Mouse (Mus musculus): Measurements from ENCODE around the gene Ksr1.

Ksr1 gene

DNA sequence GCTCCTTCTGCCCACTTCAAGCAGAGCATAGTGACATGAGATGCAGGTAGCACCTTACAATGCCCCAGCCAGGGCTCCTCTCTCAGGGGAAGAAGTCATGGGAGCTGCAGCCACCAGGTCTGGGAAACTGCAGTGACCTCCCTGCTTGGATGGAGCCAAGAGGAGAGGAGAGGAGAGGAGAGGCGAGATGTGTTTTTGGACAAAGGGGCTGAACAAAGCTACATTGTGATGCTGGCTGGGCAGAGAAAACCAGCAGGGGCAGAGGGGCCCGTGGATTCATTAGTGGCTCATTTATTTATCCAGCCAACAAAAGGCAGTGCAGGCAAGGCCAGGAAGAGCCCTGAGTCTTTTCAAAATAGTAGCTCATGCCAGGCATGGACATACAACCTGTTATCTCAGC is 50.5 kb downstream of the Ksr1 start:
- CTCF ChIA-PET, result no interaction called here

GRCm38 (mm10) chr11:79094727-79095126 is 51.5 kb downstream of the Ksr1 start:
- CTCF ChIA-PET, result interaction anchor here (0.5 to 0.6 kb wide), 2 partner anchors 154 to 372 kb away, joined by 5 to 8 read pairs; no protein-coding TSS in a partner anchor

DNA sequence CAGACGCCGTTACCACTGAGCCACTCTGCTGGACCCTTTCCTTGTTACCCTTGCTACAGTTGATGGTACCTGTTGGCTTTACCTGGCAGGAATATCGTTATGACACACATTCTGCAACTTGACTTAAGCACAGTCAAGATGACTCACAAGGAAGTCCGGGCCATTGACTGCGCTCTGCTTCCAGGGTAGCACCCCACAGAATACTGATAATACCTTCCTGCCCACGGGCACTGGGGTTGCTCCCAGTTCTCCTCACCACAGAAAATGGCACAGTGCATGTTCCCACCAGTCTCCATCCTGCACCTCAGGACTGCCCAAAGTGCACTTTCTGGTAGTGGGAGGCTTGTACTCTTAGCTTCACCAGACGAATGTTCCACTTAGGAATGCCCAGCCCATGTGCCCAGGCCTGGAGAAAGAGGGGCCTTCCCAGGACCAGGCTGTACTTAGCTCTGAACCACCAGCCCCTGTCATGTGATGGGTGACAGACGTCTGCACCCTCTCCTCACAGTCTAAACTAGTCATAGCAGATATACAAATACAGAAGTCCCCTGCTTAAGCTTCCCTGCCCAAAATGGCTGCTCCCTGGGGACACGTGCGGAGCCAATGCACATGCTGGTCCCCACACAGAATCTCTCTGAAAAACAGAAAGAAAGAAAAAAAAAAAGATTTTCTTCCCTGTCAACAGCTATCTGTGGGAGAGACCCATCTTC is 52.1 kb downstream of the Ksr1 start:
- CTCF ChIA-PET, result interaction anchor here (0.5 to 0.6 kb wide), 2 partner anchors 154 to 373 kb away, joined by 5 to 8 read pairs; no protein-coding TSS in a partner anchor

- CTCF ChIA-PET, result no interaction called here
Observed at GRCm38 (mm10) chr11:79093386-79093906, 52.8 kb downstream of the Ksr1 start.

DNA sequence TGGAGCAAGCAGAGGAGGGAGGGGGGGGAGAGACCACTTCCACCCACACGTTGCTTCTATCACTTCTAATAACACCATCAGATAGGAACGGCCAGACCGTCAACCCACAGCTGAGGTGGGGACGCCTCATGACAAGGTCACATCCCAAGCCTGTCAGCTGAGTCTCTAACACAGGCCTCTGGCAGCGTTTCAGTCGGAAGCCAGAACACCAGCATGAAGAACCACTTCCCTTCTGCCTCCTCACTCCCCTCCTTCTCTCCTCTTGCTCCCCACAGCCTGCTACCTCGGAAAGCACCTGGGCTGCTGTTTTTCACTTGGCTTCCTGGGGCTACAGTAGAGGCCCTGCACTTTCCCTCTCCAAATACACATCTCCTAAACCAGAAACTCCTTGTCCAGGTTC is 53.4 kb downstream of the Ksr1 start:
- CTCF ChIA-PET, result no interaction called here

- CTCF ChIA-PET, result interaction anchor here (1.2 kb wide), 1 partner anchor 11 kb away, joined by 3 read pairs; no protein-coding TSS in a partner anchor
Observed at GRCm38 (mm10) chr11:79092245-79092644, 54.0 kb downstream of the Ksr1 start.

GRCm38 (mm10) chr11:79089756-79090155 is 56.5 kb downstream of the Ksr1 start:
- CTCF ChIA-PET, result no interaction called here

DNA sequence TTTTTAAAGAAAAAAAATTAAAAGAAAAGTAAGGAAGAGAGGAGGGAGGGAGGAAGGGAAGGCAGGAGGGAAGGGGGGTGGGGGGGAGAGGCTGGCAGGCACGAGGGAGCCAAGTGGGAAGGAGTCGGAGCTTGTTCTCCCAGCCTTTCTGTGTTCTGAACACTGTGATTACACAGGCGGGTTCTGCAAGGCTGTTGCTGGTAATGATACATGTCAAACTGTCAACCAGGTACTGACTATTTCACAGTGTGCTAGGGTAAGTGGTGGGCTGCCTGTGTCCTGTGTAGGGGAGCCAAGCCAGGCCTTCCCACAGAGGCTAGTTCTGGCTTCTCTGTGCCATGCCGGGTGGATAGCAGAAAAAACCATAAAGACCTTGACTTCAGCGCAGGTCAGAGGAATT is 57.2 kb downstream of the Ksr1 start:
- CTCF ChIA-PET, result interaction anchor here (0.6 kb wide), 1 partner anchor 79 kb away, joined by 3 read pairs; no protein-coding TSS in a partner anchor

- CTCF ChIA-PET, result interaction anchor here (0.6 to 0.7 kb wide), 2 partner anchors 46 to 208 kb away, joined by 5 to 10 read pairs; no protein-coding TSS in a partner anchor
Observed at GRCm38 (mm10) chr11:79088325-79088724, 57.9 kb downstream of the Ksr1 start.

DNA sequence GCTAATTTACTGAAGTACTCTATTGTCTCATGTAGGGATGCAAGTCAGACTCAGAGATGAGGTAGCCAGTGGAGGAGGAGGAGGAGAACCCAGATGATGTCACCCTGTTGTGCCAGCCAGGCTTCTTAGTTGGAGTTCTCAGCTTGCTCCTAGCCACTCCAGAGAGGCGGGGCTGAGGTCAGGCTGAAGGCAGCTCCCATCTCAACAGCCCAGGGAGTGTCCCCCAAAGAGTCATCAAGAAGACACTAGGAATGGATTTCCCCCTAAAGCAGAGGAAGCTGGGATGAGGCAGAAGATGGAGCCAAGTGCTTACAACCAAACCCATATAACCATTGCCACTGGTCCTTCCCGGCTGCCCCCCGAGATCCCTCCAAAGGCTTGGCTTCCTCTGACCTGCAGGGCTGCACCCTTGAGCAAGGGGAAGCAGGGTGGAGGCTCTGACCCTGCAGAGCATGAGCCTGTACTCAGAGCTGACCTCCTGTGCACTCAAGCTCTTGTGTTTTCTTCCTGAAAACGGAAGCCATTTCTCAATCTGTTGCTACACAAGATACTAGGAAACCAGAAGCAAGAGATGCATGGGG is 58.4 kb downstream of the Ksr1 start:
- CTCF ChIA-PET, result interaction anchor here (0.6 to 0.7 kb wide), 2 partner anchors 18 to 208 kb away, joined by 3 to 10 read pairs; no protein-coding TSS in a partner anchor

GRCm38 (mm10) chr11:79086787-79087186 is 59.4 kb downstream of the Ksr1 start:
- CTCF ChIA-PET, result no interaction called here

- CTCF ChIA-PET, result interaction anchor here (0.8 kb wide), 1 partner anchor 10 kb away, joined by 6 read pairs; no protein-coding TSS in a partner anchor
Observed at GRCm38 (mm10) chr11:79085059-79085458, 61.1 kb downstream of the Ksr1 start.

GRCm38 (mm10) chr11:79083018-79083441 is 63.2 kb downstream of the Ksr1 start:
- CTCF ChIA-PET, result no interaction called here

- CTCF ChIA-PET, result no interaction called here
Observed at GRCm38 (mm10) chr11:79080965-79081891, 65.0 kb downstream of the Ksr1 start.

GRCm38 (mm10) chr11:79080081-79080480 is 66.1 kb downstream of the Ksr1 start:
- CTCF ChIA-PET, result interaction anchor here (0.6 kb wide), 1 partner anchor 58 kb away, joined by 9 read pairs; no protein-coding TSS in a partner anchor

DNA sequence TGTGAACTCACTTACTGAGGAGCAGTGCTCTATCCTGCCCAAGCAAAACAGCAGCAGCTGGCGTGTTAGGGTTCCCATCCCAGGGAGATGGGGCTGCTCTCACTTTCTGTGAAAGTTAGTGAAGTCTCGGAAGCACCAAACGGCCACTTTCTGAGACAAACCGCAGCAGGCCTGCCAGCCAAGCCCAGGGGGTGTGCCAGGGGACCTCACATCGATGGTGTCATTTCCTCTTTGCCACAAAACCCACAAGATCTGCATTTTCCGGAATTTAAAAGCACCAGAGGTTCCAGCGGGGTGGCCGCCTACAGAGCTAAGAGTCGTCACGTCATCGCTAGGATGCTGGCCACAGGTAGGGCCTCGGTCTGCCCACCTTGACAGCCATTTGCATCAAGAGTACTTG is 69.7 kb downstream of the Ksr1 start:
- CTCF ChIA-PET, result interaction anchor here (0.5 to 1.1 kb wide), 2 partner anchors 8 to 313 kb away, joined by 3 to 4 read pairs; no protein-coding TSS in a partner anchor

DNA sequence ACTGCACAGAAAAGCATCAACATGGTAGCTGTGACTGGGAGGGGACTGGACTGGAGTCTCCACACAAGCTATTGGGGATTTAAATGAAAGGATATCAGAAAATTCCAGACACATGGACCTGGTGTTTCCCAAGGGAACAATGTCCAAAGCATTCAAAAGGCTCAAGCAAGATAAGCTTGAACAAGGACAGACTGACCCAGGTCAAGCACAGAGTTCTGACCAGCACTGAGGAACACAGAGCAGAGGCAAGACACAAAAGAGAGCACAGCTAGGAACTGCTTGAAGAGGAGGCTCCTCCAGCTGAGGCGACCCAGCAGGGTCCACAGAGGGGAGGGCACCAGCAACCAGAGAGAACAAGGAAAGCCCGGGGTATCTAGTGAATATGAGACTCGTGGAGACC is 71.2 kb downstream of the Ksr1 start:
- CTCF ChIA-PET, result interaction anchor here (0.5 to 1.1 kb wide), 3 partner anchors 9 to 1269 kb away, joined by 3 to 6 read pairs (median 3); no protein-coding TSS in a partner anchor

GRCm38 (mm10) chr11:79074611-79075010 is 71.6 kb downstream of the Ksr1 start:
- CTCF ChIA-PET, result interaction anchor here (0.5 to 0.6 kb wide), 3 partner anchors 11 to 1269 kb away, joined by 3 to 9 read pairs (median 6); no protein-coding TSS in a partner anchor

DNA sequence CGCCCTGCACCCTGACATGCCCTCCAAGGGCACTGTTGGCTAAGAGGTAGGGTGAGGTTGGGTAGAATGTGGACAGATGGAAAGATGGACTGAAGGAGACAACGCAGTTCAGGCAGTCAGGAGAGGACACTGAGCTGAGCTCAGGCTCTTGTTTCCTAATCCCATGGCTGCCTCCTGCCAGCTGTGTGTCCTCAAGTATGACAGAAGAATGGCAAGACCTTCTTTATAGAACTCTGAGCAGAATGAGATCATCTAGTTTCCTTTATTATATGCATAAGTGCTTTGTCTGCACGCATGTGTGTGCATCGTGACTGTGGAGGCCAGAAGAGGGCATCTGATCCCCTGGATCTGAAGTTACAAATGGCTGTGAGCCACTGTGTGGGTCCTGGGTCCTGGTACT is 72.6 kb downstream of the Ksr1 start:
- CTCF ChIA-PET, result no interaction called here

- CTCF ChIA-PET, result no interaction called here
Observed at GRCm38 (mm10) chr11:79072108-79072507, 74.1 kb downstream of the Ksr1 start.

Measured in spleen, embryonic (tissue).